Mouse (Mus musculus) kidney, postnatal 0 days (tissue): ENCODE measurements around the gene Tmem184a. TPM values are rescaled to one million over a fixed set of nuclear protein-coding genes. Genes with fewer than 3 reads are reported as not detected.

ENCODE experiments used
- ATAC-seq: fragments of 200-750 bp; cut with Nextera tagmentation; replicated peaks from 2 replicates; pipeline ENCODE4 v1.8.0; 2017; ENCODE audit warnings: low read depth, moderate number of reproducible peaks, moderate TSS enrichment, moderate library complexity; ENCODE audit not compliant: low FRiP score
- DNase-seq: peaks from one replicate; pipeline ENCODE4 v3.0.0-alpha.2; 2016; ENCODE audit warnings: low spot score
- H3K27ac ChIP-seq: fragments of 300-500 bp; sonication (generic); 2 replicates; pipeline ENCODE4 v1.5.1; 2014; ENCODE audit warnings: mild to moderate bottlenecking
- H3K27me3 ChIP-seq: fragments of 300-500 bp; sonication (generic); 2 replicates; pipeline ENCODE4 v1.6.1; 2014; ENCODE audit warnings: low read length, mixed read lengths; ENCODE audit not compliant: insufficient read depth
- H3K36me3 ChIP-seq: fragments of 300-500 bp; sonication (generic); 2 replicates; pipeline ENCODE4 v1.6.1; 2014; ENCODE audit warnings: low read length, mixed read lengths; ENCODE audit not compliant: insufficient read depth
- H3K4me1 ChIP-seq: fragments of 300-500 bp; sonication (generic); replicated peaks from 2 replicates; pipeline ENCODE4 v1.6.1; 2014; ENCODE audit warnings: antibody characterized with exemption, low read length, mixed read lengths; ENCODE audit not compliant: insufficient read depth
- H3K4me2 ChIP-seq: fragments of 300-500 bp; sonication (generic); 2 replicates; pipeline ENCODE4 v1.6.1; 2014; ENCODE audit warnings: mild to moderate bottlenecking, low read length, moderate library complexity, mixed read lengths
- H3K4me3 ChIP-seq: fragments of 300-500 bp; sonication (generic); replicated peaks from 2 replicates; pipeline ENCODE4 v1.5.1; 2014; ENCODE audit warnings: low read depth, low read length
- H3K9ac ChIP-seq: fragments of 300-500 bp; sonication (generic); 2 replicates; pipeline ENCODE4 v1.6.1; 2014; ENCODE audit warnings: low read depth, low read length
- H3K9me3 ChIP-seq: fragments of 300-500 bp; sonication (generic); replicated peaks from 2 replicates; pipeline ENCODE4 v1.6.1; 2016; ENCODE audit warnings: low read length, inconsistent platforms, mixed read lengths
- CTCF ChIP-seq: IDR thresholded peaks from 2 replicates; pipeline ENCODE4 v1.5.1; 2016; ENCODE audit warnings: antibody characterized with exemption, low read depth, mild to moderate bottlenecking, moderate library complexity
- WGBS: fragments of 180-500 bp; shearing (Covaris S2); extraction: QIAGEN DNeasy Blood & Tissue Kit; methylation state at CpG from one replicate; pipeline ENCODE4 v1.1.7; 2014; 5-methylcytosine and 5-hydroxymethylcytosine counted together
- polyA plus RNA-seq: library from polyadenylated mRNA; unstranded; fragments of >200 nt; fragmentation: Nextera tagmentation; extraction: Ambion mirVana; gene quantifications from 2 replicates; pipeline ENCODE4 v1.2.1, GENCODE M21; 2015

Tmem184a gene
- polyA plus RNA-seq, 1 experiment from 2014 or later = 13.3 TPM

DNA sequence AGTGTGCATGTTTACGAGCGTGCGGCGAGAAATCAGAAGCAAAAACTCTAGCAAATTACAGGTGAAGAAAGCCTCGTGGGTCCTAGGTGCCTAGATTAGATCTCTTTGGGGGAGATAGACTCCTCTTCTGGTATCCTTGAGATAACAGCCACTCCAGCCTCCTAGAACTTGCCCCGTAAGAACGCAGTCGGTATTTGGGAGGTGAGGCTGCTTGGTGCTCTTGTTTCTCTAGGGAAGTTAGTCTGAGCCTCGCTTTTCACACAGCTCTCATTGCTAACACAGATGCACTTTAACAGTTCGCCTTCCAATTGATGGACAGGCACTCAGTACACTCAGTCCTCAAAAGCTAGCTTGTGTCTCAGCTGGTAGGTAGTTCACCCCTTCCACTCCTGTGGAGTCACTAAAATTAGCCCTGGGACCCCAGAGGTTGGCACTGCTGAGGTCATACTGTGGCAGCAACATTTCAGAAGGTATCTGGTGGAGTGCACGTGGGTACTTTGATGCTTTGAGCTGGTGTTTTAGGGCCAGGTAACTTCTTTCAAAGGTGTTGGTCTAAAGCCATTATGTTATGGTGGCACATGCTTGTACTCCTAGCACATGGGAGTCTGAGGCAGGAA is 27.4 kb downstream of the Tmem184a start:
- H3K4me3 ChIP-seq = peak overlapping the region; percentile 81
- DNase-seq (peak; percentile 22), ATAC-seq (no peak)
- peak overlapping the region; percentile 85 for H3K9ac ChIP-seq
- peak overlapping the region; percentile 99 for H3K4me2 ChIP-seq
- 12% methylated on average over 11 of the region's 11 CpGs for WGBS
- no peaks in the 10 kb centered on the region for H3K36me3 ChIP-seq
- peaks cover 46% of the 10 kb centered on the region for H3K4me1 ChIP-seq
- TF ChIP-seq CTCF = no peak
- peak overlapping the region; percentile 71 for H3K27ac ChIP-seq
- no peaks in the 10 kb centered on the region for H3K9me3 ChIP-seq
- no peaks in the 10 kb centered on the region for H3K27me3 ChIP-seq

DNA sequence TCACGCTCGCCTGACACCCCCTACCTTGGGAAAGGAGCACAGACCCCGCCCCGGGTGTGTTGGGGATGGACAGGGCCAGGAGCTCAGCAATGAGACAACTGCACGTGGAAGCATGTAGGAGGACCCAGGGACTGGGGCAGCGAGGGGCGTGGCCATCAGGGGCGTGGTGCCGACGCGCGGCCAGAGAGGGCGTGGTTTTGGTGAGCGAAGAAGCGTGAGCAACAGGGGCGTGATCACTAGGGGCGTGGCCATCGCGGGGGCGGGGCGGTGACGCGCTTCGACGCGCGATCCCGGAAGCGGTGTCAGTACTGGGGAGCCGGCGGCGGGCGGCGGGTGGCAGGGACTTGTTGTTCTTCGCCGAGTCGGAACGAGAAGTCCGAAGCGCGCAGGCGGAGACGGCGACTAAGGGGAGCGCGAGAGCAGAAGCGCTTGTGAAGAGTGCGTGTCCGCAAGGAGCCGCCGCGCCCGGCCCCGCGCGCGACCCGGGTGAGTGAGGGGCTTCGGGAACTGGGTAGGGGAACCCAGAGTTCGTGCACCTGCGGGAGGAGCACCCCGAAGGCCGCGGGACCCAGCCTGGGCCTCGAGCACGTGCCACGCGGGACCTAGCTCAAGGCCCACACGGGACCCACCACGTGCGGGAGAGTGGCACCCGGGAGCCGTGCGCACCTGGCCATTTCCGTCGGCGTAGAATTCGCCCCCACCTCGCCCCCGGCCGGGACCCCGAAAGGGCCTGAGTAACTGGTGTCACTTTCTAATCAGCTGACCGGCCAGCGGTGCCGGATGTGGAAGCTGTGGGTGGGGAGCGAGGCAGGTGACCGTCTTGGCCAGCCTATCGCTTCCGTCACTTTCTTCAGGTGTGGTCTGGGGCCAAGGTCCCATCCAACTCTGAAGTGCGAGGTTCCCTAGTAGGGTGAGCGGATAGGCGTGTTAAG is 28.2 kb downstream of the Tmem184a start, which contains the start of gene Mafk:
TSS of gene Mafk (plus strand) at position 287 of the 932 bp plus-strand sequence.
- H3K27ac ChIP-seq = peak within 1 kb of the TSS; percentile 89
- H3K4me3 ChIP-seq = peak within 1 kb of the TSS; percentile 81
- no peaks in the 10 kb centered on the region for H3K27me3 ChIP-seq
- peak within 1 kb of the TSS; percentile 99 for H3K4me2 ChIP-seq
- peak within 1 kb of the TSS; percentile 85 for H3K9ac ChIP-seq
- peaks cover 38% of the 10 kb centered on the region for H3K4me1 ChIP-seq
- H3K36me3 ChIP-seq = no peaks in the 10 kb centered on the region
- WGBS = under 1% methylated on average over 88 of the region's 92 CpGs
- no peaks in the 10 kb centered on the region for H3K9me3 ChIP-seq
- TF ChIP-seq CTCF = peak; percentile 39; the same call in 1 of the 2 replicates
- DNase-seq = peak; percentile 96
- peak; percentile 89 for ATAC-seq

- Histone ChIP-seq H3K36me3 (no peaks in the 10 kb centered on the region), H3K27me3 (no peaks in the 10 kb centered on the region), H3K4me1 (peaks cover 30% of the 10 kb centered on the region), H3K4me3 (no peak overlapping the region), H3K4me2 (no peak overlapping the region), H3K9me3 (no peaks in the 10 kb centered on the region), H3K9ac (no peak overlapping the region), H3K27ac (no peak overlapping the region)
- no peak for DNase-seq
- WGBS = 58% methylated on average over 4 of the region's 4 CpGs
- ATAC-seq = no peak
- TF ChIP-seq CTCF = peak; percentile 21; the same call in 1 of the 2 replicates
These were observed 30.3 kb downstream of the Tmem184a start for GRCm38 (mm10) chr5:139789466-139789865.

DNA sequence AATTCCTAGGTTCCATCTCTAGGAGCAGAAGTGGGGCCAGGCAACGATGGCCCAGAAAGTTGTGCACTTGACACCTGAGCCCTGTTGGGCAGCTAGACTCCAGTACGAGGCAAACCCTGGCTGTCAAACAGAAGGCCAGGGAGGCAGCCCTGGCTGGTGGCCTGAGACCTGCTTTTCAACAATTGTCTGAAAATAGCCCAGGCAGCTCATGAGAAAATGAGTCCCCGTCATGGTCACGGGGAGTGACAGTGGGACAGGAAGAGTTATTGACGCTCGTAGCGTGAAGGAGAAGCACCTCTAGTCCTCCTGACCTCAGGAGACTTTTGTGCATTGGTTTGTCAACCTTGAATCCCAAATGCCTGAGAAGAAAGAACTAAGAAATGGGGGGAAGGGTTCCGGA is 38.3 kb downstream of the Tmem184a start:
- 46% methylated on average over 8 of the region's 8 CpGs for WGBS
- Histone ChIP-seq H3K27ac (no peak overlapping the region), H3K36me3 (no peaks in the 10 kb centered on the region), H3K9ac (no peak overlapping the region), H3K4me2 (no peak overlapping the region), H3K4me3 (no peak overlapping the region), H3K9me3 (no peaks in the 10 kb centered on the region), H3K4me1 (no peaks in the 10 kb centered on the region), H3K27me3 (no peaks in the 10 kb centered on the region)
- TF ChIP-seq CTCF = no peak
- ATAC-seq (no peak), DNase-seq (no peak)

- WGBS = 81% methylated on average over 5 of the region's 5 CpGs
- no peak for TF ChIP-seq CTCF
These were observed 42.8 kb downstream of the Tmem184a start for GRCm38 (mm10) chr5:139776966-139777365.

DNA sequence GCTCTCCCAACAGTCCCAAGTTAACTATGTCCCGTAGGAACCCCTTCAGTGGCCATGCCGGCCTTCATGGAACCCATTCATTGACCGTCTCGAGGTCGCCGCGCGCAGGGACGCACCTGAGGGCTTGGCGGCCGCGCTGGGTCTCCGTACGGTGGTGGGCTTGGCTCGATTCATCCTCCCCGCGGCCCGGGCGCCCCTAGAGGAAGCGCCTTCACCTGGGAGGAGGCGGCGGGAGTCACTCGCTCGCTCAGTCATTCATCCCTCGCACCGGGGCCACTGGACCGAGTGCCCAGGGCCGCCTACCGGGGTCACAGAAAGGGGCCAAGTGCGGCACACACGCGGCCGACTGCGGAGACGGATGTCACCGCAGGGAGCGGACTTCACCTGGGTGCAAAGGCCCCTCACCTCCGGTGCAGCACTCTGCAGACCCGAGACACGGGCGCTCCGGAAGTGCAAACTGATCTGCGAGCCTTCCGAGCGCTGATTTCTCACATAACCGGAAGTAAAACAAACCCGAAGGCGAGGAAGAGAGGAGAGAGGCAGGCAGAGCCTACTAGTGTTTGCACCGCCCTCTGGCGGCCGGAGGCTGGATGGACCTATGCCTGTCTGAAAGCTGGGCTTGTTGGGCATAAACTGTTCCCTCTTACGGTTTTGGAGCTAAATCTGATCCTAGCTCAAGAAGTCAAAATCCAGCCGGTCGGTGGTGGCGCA is 44.3 kb downstream of the Tmem184a start, which contains the start of gene Ints1:
TSS of gene Ints1 (minus strand) at position 459 of the 711 bp plus-strand sequence.
- Histone ChIP-seq H3K4me1 (peaks cover 9% of the 10 kb centered on the region; the same call in 1 of the 2 replicates), H3K9me3 (no peaks in the 10 kb centered on the region), H3K36me3 (peaks cover 23% of the 10 kb centered on the region), H3K27me3 (no peaks in the 10 kb centered on the region), H3K4me3 (peak within 1 kb of the TSS; percentile 78), H3K4me2 (peak within 1 kb of the TSS; percentile 87), H3K27ac (no peak within 1 kb of the TSS; the same call in 1 of the 2 replicates), H3K9ac (peak within 1 kb of the TSS; percentile 74)
- TF ChIP-seq CTCF = peak; percentile 97
- 2% methylated on average over 55 of the region's 55 CpGs for WGBS
- ATAC-seq (peak; percentile 89), DNase-seq (peak; percentile 98)

More at GRCm38 (mm10) chr5:139776966-139777365, 42.8 kb downstream of the Tmem184a start:
- Histone ChIP-seq H3K36me3 (peaks cover 7% of the 10 kb centered on the region; the same call in 1 of the 2 replicates), H3K9ac (no peak overlapping the region), H3K9me3 (no peaks in the 10 kb centered on the region), H3K4me2 (no peak overlapping the region), H3K27me3 (no peaks in the 10 kb centered on the region), H3K4me1 (peaks cover 9% of the 10 kb centered on the region; the same call in 1 of the 2 replicates), H3K27ac (no peak overlapping the region), H3K4me3 (no peak overlapping the region)
- ATAC-seq = no peak
- no peak for DNase-seq
